Mouse (Mus musculus) testis, adult 2 months (tissue): ENCODE data around the gene Gucy2g.

Experiments
- CTCF ChIP-seq: fragments of 200-500 bp; IDR thresholded peaks from 2 replicates; pipeline ENCODE4 v1.5.1; 2012; ENCODE audit warnings: low read depth, mild to moderate bottlenecking, inconsistent platforms, low read length, moderate library complexity; ENCODE audit not compliant: control insufficient read depth, insufficient read depth, insufficient replicate concordance
- POLR2A ChIP-seq: fragments of 200-500 bp; IDR thresholded peaks from 2 replicates; pipeline ENCODE4 v1.6.1; 2012; ENCODE audit warnings: low read depth, mild to moderate bottlenecking, inconsistent platforms, low read length, moderate library complexity; ENCODE audit not compliant: control insufficient read depth

- TF ChIP-seq POLR2A (no peak), CTCF (no peak)
These were observed 32.0 kb downstream of the Gucy2g start for GRCm38 (mm10) chr19:55209084-55209483.
